Mouse (Mus musculus) spleen, adult 12 weeks (tissue): ENCODE results near the gene Plpp7.

ENCODE experiments used
- DNase-seq: peaks from one replicate; pipeline ENCODE4 v3.0.0; 2022; ENCODE audit warnings: low spot score

The Plpp7 gene

GRCm38 (mm10) chr2:32095351-32096121, at the start of gene Plpp7:
TSS of gene Plpp7 (plus strand) at chr2:32095528.
- DNase-seq = no peak

DNA sequence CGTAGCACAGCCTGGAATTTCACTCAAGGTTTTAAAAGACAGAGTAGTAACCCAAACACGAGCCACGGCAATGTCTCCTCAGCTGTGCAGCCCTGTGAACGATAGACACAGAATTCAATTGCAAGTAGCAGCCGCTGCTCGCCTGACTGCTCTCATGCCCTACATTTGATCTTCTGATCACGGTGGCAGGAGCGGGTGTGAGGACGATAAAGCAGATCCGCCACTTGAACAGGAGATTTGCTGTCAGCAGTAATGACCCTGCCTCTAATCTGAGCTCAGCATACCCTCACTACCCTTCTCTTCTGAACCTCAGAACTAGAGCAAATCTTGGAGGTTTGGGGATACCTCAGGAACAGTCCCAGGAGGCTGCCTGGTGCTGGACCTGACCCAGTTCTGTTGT, 49.3 kb upstream of the Plpp7 start:
- no peak for DNase-seq

- DNase-seq = no peak
These were observed 48.0 kb upstream of the Plpp7 start for GRCm38 (mm10) chr2:32047323-32047722.

GRCm38 (mm10) chr2:32051791-32052190, 43.5 kb upstream of the Plpp7 start:
- DNase-seq = no peak

DNA sequence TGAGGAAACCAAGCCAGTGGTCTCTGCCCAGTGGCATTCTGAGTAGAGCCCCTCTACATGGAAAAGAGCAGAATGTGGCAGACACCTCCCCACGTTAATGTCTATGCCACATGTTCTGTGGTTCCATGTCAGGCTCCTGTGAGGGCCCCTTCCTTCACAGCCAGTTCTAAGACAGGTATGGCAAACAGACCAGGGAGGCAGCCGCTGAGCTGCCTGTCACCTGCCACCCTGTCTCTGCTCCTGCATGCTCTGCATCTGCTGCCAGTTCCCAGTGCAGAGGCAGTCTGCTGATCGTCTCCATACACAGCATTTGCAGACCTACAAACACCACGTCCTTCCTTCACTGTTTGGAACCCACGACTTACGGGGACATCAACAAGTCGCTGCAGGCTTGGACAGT, 42.9 kb upstream of the Plpp7 start:
- no peak for DNase-seq

DNA sequence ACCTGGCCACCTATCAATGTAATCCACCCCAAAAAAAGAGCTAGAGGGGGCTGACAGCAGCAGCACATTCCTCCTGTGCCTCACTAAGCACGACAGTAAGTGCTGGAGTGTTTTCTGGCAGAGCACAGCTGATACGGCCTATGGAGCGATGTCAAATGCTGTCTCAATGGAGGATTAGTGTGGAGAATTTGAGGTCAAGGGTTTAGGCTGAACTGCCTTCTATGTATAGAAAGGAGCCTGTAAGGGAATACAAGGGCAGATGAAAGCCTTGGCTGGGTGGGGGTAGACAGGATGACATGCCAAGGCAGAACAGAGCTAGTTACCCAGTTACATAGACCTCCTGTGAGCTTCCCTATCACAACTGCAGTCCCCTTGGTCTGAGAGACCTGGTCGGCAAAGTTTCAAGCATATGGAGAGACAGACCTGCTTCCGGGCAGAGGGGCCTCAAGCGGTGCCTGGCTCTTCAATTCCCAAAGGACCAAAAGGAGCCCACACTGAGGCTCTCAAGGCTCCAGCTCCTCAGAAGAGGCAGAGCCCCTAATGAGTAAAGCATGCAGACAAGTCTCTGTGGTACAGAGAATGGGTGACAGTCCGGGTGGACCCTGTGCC, 39.9 kb upstream of the Plpp7 start:
- DNase-seq = no peak

- DNase-seq = no peak
These were observed 38.8 kb upstream of the Plpp7 start for GRCm38 (mm10) chr2:32056524-32056923.

- DNase-seq = no peak
These were observed 38.0 kb upstream of the Plpp7 start for GRCm38 (mm10) chr2:32057360-32057759.

DNA sequence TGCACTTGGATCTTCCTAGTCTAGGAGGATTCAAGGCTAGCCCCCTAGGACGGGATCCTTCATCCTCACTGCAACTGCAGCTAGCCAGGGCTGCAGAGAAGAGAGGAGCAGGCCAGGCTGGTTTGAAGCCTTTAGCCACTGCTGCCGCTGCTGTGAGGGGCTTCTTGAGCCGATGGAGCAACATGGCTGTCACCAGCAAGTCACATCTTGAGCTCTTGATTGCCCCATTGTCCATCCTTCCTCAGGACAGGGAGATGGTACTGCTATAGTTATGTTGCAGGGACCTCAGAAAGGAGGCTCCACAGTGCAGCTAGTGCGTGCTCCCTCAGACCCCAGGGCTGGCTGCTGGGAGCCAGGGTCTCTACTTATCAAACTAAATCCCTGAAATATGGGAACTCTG, 37.5 kb upstream of the Plpp7 start:
- no peak for DNase-seq

- no peak for DNase-seq
These were observed 37.1 kb upstream of the Plpp7 start for GRCm38 (mm10) chr2:32058241-32058640.

DNA sequence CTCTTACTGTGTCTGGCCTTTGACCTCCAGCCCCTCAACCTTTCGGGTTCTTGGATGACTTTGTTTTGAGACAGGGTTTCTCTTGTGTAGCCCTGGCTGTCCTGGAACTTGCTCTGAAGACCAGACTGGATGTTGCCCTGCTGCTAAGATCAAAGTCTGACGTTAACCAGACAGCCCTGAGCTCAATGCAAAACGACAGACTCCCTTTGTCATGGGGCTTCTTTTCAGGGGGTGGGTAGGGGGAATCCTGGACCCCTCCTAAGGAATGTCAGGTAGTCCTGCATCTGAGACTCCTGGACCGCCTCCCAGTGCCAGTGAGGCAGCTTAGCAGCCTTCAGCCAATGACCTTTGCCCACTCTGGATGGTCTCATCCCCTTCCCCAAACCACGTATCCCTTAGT, 36.6 kb upstream of the Plpp7 start:
- no peak for DNase-seq

DNA sequence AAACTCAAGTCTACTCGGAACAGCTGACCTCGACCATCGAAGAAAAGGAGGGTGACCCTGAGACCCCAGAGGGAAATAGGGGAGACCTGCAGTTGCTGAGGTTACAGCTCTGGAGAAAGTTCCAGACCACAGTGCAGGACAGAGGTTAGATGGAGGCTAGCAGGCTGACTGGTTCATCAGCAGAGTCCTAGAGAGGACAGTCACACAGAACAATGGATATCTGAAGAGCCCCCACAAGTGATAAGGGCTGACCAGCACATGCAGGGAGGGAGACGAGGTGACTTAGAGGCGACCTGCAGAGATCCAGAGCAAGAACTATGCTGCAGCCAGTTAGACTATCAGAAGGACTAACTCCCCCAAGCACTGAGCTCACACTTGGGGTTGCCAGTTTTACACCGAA, 35.7 kb upstream of the Plpp7 start:
- DNase-seq = no peak

GRCm38 (mm10) chr2:32060228-32060805, 35.0 kb upstream of the Plpp7 start:
- no peak for DNase-seq

DNA sequence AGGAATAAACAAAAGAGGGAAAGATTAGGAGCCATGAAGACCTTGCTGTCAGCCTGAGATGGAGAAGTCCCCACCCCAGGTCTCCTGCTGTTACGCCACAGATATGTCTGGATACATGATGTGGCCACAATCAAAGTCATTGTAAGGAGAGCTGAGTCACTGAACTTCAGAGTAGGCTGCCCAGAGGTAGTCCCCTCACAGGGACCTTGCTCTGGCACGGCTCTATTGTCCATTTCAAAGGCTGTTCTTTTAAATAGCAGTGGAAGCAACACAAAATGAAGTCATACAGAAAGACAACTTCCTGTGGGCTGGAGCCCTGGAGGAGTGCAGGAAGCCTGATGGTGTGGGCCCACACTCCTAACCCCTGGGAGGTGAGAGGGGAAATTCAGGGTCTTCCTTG, 34.1 kb upstream of the Plpp7 start:
- DNase-seq = no peak

DNA sequence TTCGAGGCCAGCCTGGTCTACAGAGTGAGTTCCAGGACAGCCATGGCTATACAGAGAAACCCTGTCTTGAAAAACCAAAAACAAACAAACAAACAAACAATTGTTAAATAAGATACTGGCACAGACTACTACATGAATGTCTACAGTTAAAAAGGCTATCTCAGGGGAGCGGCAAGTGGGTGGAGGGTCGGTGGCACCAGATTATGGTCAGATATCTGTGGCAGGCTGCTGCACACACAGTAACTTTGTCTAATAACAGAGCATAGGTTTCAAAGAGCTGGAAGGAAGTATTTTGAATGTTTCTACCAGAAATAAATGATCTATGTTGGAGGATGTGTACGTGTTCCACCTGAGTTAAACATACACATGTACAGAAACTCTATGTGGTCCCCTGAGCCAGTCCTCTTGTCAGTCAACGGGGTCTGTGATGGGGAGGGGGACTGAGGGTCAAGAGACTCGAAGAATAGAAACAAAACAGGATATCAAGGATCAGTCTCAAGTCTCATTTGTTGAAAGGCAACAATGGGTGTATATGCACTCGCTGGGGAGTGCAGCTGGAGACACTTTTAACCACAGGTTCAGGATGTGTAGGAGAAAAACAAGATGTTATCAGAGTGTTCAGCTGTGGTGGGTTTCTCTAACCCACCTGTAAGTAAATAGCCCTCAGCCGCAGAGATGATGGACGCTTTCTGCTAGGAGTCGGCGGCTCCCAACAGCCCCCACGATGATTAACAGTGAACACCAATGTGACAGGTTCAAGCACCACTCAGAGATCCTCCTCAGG, 33.4 kb upstream of the Plpp7 start:
- no peak for DNase-seq

DNA sequence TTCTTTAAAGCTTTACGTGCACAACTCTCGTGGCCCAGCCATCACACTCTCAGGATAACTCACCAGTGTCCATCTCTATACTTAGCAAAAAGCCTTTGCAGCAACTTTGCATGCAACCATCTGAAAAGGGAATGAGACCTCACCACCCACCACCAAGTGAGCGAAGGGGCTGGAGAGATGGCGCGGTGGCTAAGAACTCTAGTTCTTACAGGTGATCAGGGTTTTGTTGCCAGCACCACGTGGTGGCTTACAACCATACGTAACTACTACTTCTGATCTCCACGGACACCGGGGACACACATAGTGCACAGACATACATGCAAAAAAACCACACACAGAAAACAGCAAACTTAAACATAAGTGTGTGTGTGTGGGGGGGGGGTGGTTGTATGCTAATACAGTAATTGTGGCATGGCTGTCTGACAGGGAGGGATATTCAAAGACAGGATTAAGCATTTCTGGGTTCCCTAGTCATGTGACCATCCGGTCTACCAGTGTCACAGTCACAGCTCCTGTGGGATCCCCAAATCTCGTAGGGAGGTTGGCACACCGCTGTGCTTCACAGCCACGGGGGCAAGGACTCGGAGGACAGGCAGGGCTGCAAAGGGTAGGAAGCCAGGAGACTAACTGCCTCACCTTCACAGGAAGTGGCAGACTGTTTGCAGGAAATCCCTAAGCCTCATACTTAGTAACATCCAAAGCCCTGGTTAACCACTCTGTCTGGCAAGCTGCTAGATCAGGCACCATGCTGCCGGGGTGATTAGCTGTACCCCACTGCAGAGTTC, 32.5 kb upstream of the Plpp7 start:
- no peak for DNase-seq

DNA sequence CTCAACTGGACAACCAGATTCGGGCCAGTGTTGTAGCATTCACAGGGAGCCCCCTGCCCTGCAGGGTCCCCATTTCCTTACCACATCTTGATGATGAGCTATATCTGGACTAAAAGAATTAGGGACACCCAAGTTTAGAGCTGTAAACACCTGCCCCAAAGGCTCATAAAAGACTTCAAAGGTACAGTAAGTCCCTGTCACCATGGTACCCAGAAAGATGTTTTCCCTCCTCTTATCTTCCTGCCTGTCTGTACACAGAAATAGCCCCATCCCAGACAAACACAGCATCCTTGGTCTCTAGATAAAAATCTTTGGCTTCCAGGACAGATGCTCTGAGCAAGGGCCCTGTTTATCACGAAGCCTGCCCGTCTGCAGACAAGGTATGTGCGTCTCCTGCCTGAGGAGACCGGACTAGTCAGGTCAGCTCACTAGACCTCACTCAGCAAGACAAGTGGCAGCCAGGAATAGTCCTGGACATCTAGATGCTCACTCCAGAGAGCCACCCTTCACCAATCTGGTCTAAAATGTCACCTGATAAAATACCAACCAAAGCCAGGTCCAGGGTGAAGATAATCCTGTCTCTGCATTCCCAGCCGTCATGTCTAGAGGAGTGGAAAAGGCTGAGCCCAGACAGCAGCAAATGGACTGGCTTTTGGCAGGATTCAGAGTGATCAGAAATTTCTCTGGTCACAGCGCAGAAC, 31.7 kb upstream of the Plpp7 start:
- DNase-seq = no peak

DNA sequence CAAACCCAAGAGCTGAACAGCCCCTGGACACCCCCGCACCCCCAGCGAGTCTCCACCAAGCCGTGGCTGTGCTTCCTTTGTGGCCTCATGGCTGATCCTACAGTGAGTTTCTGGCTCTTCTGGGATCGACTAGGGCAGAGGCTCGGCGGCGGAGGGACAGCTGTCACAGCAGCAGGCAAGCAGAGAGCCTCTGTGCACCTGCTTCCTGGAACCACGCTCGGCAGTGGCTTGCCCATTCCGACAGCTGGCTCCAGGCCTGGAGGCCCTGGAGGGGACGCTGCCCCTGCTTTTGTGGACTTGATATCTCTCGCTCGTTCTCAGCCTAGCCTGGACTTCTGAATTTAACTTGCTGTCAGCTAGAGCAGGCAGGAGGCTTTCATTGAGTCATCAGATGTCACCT, 30.4 kb upstream of the Plpp7 start:
- DNase-seq = no peak

GRCm38 (mm10) chr2:32065371-32065791, 29.9 kb upstream of the Plpp7 start:
- DNase-seq = no peak

GRCm38 (mm10) chr2:32066005-32066404, 29.3 kb upstream of the Plpp7 start:
- DNase-seq = no peak
